In the genomic region with DNA sequence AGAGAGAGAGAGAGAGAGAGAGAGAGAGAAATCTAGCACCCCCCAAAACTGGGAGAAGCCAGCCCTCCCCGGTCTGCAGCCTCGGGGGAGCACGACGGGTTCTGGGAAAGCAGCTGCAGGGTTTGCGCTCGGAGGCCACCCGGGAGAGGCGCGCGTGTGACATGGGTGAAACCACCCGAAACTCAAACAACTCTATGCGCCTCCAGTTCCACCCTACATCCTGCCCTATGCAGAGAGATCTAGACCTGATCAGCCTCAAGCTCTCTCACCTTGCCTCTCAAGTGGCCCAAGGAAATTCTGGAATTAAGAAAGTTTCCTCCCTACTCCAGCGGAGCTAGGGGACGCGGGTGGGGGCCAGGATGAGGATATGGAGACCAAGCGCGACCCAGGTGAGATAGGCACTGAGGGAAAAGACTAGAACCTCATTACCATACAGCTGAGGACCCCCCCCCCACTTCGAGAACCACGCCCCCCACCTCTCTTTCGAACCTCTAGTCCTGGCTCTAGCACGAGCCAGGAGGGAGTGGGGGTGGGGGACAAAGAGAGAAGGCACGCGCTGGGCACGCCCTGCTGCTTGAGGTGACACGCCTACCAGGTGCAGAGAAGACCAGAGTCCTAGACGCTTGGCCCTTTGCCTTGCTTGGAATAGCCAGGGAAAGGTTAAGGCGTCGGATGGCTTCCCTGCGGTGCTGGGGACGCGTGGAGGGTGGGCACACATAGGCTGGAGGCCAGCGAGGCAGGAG, we compare ENCODE assay signal across 8 mouse cellular contexts. TPM values are rescaled to one million over a fixed set of nuclear protein-coding genes. Genes with fewer than 3 reads are reported as not detected.
DNase-seq lines count a peak whose midpoint lies in the region; ATAC-seq lines count a peak whose summit lies in the region.

No protein-coding gene starts in this region.

- no peaks in the 10 kb centered on the region for H3K36me3 ChIP-seq in heart, embryonic 11.5 days (ENCODE audit: control insufficient read depth, insufficient read depth, low read length)
- H3K36me3 ChIP-seq in forebrain, embryonic 11.5 days (ENCODE audit: control insufficient read depth, insufficient read depth, low read length) = no peaks in the 10 kb centered on the region

- H3K27me3 ChIP-seq in heart, embryonic 11.5 days (ENCODE audit: control insufficient read depth, insufficient read depth, low read length) = peaks cover 88% of the 10 kb centered on the region
- H3K27me3 ChIP-seq in forebrain, embryonic 11.5 days (ENCODE audit: control insufficient read depth, insufficient read depth, low read length) = peaks cover 96% of the 10 kb centered on the region

- H3K4me3 ChIP-seq in heart, embryonic 11.5 days (ENCODE audit: low read depth, low read length) = peak overlapping the region; percentile 64
- H3K4me3 ChIP-seq in forebrain, embryonic 11.5 days (ENCODE audit: low read depth, low read length) = peak overlapping the region; percentile 34; the same call in 1 of the 2 replicates

- no peaks in the 10 kb centered on the region for H3K9me3 ChIP-seq in heart, embryonic 11.5 days (replicated peaks; ENCODE audit: control insufficient read depth, low read length)
- H3K9me3 ChIP-seq in forebrain, embryonic 11.5 days (ENCODE audit: control insufficient read depth, low read length) = no peaks in the 10 kb centered on the region

- DNase-seq in heart, adult 9 months (ENCODE audit: low spot score in 2 of 2) = no peak
- no peak for DNase-seq in forebrain, embryonic 11.5 days (ENCODE audit: low spot score)
- DNase-seq in kidney, adult 9 months = peak; percentile 74
- DNase-seq in lung, postnatal 10 days = peak; percentile 67
- DNase-seq in testis, postnatal 10 days (ENCODE audit: low spot score) = no peak
- DNase-seq in layer of hippocampus, postnatal 14 days (ENCODE audit: low spot score in 2 of 2) = no peak
- DNase-seq in MN1 (ENCODE audit: low spot score) = no peak

- 0 out of 2 replicates have a peak, but pooled peaks have one; percentile 10 for ATAC-seq in heart, embryonic 11.5 days (replicated peaks; ENCODE audit: insufficient number of reproducible peaks, low FRiP score, low TSS enrichment)
- ATAC-seq in forebrain, embryonic 11.5 days (replicated peaks; ENCODE audit: low FRiP score) = peak; percentile 10; the same call in 1 of the 2 replicates

- H3K27ac ChIP-seq in heart, embryonic 11.5 days (ENCODE audit: low read depth, low read length) = no peak overlapping the region
- H3K27ac ChIP-seq in forebrain, embryonic 11.5 days (ENCODE audit: low read depth, low read length) = no peak overlapping the region

- peak overlapping the region; percentile 96 for H3K4me2 ChIP-seq in heart, embryonic 11.5 days
- H3K4me2 ChIP-seq in forebrain, embryonic 11.5 days (ENCODE audit: low read depth, low read length, severe bottlenecking) = peak overlapping the region; percentile 60

- peaks cover 36% of the 10 kb centered on the region for H3K4me1 ChIP-seq in heart, embryonic 11.5 days (ENCODE audit: control insufficient read depth, insufficient read depth, low read length)
- H3K4me1 ChIP-seq in forebrain, embryonic 11.5 days (replicated peaks; ENCODE audit: control insufficient read depth, insufficient read depth, low read length) = peaks cover 40% of the 10 kb centered on the region

- WGBS in heart, embryonic 11.5 days (ENCODE audit: insufficient replicate concordance) = 1% methylated on average over 32 of the region's 32 CpGs
- WGBS in forebrain, embryonic 11.5 days = under 1% methylated on average over 32 of the region's 32 CpGs

- peak overlapping the region; percentile 74; the same call in 1 of the 2 replicates for H3K9ac ChIP-seq in heart, embryonic 11.5 days (ENCODE audit: low read depth, low read length)
- no peak overlapping the region for H3K9ac ChIP-seq in forebrain, embryonic 11.5 days (ENCODE audit: low read length)

RNA-seq across cellular contexts. Expression of a gene that starts 0.8 kb away (rescaled TPM):
- 3.7 and 5.0 TPM in 2 replicates for polyA plus RNA-seq in heart, embryonic 11.5 days (2014; fragmentation: Nextera tagmentation; extraction: Ambion mirVana)
- 2.8 and 3.7 TPM in 2 replicates for polyA plus RNA-seq in forebrain, embryonic 11.5 days (2014; fragmentation: Nextera tagmentation; extraction: Ambion mirVana)
- 1 to 10 TPM; 5.6 to 6.3 TPM for total RNA-seq in layer of hippocampus, postnatal 14 days (2021)

RNA-seq across cellular contexts. Expression of a gene that starts 26.3 kb away (rescaled TPM):
- polyA plus RNA-seq in heart, embryonic 11.5 days (2014; fragmentation: Nextera tagmentation; extraction: Ambion mirVana) = 0.35 and 0.74 TPM in 2 replicates
- polyA plus RNA-seq in forebrain, embryonic 11.5 days (2014; fragmentation: Nextera tagmentation; extraction: Ambion mirVana) = 0.90 and 2.0 TPM in 2 replicates
- 1 to 10 TPM; 6.6 to 7.8 TPM for total RNA-seq in layer of hippocampus, postnatal 14 days (2021)

RNA-seq across cellular contexts. Expression of a gene that starts 36.2 kb away (rescaled TPM):
- 6.9 and 8.7 TPM in 2 replicates for polyA plus RNA-seq in heart, embryonic 11.5 days (2014; fragmentation: Nextera tagmentation; extraction: Ambion mirVana)
- polyA plus RNA-seq in forebrain, embryonic 11.5 days (2014; fragmentation: Nextera tagmentation; extraction: Ambion mirVana) = 18.5 and 20.5 TPM in 2 replicates
- total RNA-seq in layer of hippocampus, postnatal 14 days (2021) = 10 to 100 TPM; 34.0 to 34.3 TPM

RNA-seq across cellular contexts. Expression of a gene that starts 53.7 kb away (rescaled TPM):
- polyA plus RNA-seq in heart, embryonic 11.5 days (2014; fragmentation: Nextera tagmentation; extraction: Ambion mirVana) = not detected in 2 replicates
- 0.83 and 0.90 TPM in 2 replicates for polyA plus RNA-seq in forebrain, embryonic 11.5 days (2014; fragmentation: Nextera tagmentation; extraction: Ambion mirVana)
- total RNA-seq in layer of hippocampus, postnatal 14 days (2021) = 1 to 10 TPM; 9.4 to 9.6 TPM

Comparison
In these comparisons a context has a peak if more than half of its experiments do, and no peak if none do; other contexts are left out.
1. DNase-seq: peak in kidney, adult 9 months (single experiment) and lung, postnatal 10 days (single experiment); none in heart, adult 9 months (0 of 2), forebrain, embryonic 11.5 days (single experiment), testis, postnatal 10 days (single experiment), layer of hippocampus, postnatal 14 days (0 of 2) and MN1 (single experiment).